Mouse (Mus musculus): ENCODE measurements around the gene Psmc3.

Gene Psmc3

DNA sequence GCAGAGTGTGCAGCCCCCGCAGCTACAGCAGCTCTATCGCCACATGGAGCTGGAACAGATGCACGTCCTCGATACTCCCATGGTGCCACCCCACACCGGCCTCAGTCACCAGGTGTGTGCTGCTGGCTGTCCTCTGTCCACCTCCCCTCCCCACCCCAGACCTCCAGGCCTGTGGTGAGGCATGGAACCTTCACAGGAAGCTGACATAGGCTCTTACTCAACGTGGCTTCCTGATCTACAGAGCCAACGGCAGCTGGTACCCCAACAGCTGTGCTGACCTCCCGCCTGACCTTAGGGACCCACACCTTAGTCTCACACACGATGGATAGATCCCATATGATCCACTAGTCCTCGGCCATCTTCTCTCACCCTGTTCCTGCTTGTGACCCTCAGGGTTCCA lies 59.5 kb downstream of the Psmc3 start:
- DNase-seq (ENCODE audit: low spot score): no peak

DNA sequence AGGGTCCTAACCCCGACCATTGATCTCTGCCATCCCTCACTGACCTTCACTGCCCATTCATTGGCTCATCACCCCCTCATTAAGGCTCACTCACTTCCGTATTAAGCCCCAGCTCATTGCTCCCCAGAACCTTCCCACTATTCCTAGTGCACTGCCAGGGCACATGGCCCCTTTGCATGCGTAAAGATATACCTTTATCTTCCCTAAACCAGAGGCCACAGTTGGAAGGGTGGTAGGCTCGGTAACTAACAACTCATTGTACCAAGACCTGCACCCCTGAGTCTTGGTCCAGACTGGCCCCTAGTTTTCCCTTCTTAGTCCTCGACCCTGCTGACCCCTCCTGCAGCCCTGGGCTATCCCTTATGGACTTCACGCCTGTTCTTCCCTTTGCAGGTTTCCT lies 60.0 kb downstream of the Psmc3 start:
- DNase-seq (ENCODE audit: low spot score): no peak

DNA sequence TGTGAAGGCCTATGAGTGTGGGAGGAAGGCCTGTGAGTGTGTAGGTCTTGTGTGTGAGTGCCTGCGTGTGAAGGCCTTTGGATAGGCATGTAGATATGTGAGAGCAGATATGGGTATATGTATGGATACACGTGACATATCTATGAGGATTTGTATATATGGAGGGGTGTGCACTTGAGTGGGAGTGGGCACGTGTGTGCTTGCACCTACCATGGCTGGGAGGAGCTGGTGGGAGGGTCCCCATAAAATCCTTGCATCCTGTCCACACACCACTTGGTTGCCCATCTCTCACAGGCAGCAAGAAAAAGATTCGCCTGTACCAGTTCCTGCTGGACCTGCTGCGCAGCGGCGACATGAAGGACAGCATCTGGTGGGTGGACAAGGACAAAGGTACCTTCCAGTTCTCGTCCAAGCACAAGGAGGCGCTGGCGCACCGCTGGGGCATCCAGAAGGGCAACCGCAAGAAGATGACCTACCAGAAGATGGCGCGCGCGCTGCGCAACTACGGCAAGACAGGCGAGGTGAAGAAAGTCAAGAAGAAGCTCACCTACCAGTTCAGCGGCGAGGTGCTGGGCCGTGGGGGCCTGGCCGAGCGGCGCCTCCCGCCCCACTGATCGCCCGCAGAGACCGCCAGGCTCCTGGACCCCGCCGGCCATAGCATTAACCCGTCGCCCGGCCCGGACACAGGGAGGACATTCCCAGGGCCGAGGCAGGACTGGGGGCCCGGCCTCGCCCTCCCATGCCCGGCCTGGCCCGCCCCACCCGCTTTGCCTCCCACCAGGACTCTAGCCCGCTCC lies 61.2 kb downstream of the Psmc3 start:
- peak; percentile 98 for DNase-seq (ENCODE audit: low spot score)

GRCm38 (mm10) chr2:91115578-91115970 lies 61.8 kb downstream of the Psmc3 start:
- no peak for DNase-seq (ENCODE audit: low spot score)
